Mouse (Mus musculus): Measurements from ENCODE around the gene Tnrc6a.

- TF ChIP-seq CTCF (IDR thresholded peaks at IDR 0.05; ENCODE audit: control insufficient read depth, insufficient read depth, low read length) = no peak
- TF ChIP-seq POLR2A (IDR thresholded peaks at IDR 0.05; ENCODE audit: borderline replicate concordance, control insufficient read depth, low read depth, low read length) = no peak
Observed at GRCm38 (mm10) chr7:123127301-123127700, 3.6 kb downstream of the Tnrc6a start.
